Mouse (Mus musculus): ENCODE measurements around the gene Clic3. TPM values are rescaled to one million over a fixed set of nuclear protein-coding genes. Genes with fewer than 3 reads are reported as not detected.

The Clic3 gene
- polyA plus RNA-seq, 1 experiment from 2014 or later, result 4.3 TPM

GRCm38 (mm10) chr2:25493476-25493961 lies 36.9 kb downstream of the Clic3 start, which contains the start of gene Lcn12:
Gene Lcn12, minus strand, starts transcription at chr2:25493911.
- Histone ChIP-seq H3K36me3 (no peaks in the 10 kb centered on the region), H3K9me3 (no peaks in the 10 kb centered on the region), H3K4me2 (no peak within 1 kb of the TSS), H3K27me3 (no peaks in the 10 kb centered on the region), H3K4me1 (replicated peaks) (no peaks in the 10 kb centered on the region), H3K4me3 (no peak within 1 kb of the TSS), H3K9ac (no peak within 1 kb of the TSS), H3K27ac (replicated peaks) (no peak within 1 kb of the TSS)
- 79% methylated on average over 5 of the region's 5 CpGs for WGBS
- no peak for ATAC-seq (ENCODE audit: low FRiP score, low read depth)

- Histone ChIP-seq H3K9me3 (no peaks in the 10 kb centered on the region), H3K27me3 (no peaks in the 10 kb centered on the region), H3K27ac (replicated peaks) (no peak overlapping the region), H3K4me2 (no peak overlapping the region), H3K36me3 (no peaks in the 10 kb centered on the region), H3K9ac (no peak overlapping the region), H3K4me1 (replicated peaks) (peaks cover 10% of the 10 kb centered on the region), H3K4me3 (no peak overlapping the region)
- ATAC-seq (ENCODE audit: low FRiP score, low read depth), result no peak
- WGBS, result 44% methylated on average over 4 of the region's 4 CpGs
Observed at GRCm38 (mm10) chr2:25496462-25496861, 39.8 kb downstream of the Clic3 start.

DNA sequence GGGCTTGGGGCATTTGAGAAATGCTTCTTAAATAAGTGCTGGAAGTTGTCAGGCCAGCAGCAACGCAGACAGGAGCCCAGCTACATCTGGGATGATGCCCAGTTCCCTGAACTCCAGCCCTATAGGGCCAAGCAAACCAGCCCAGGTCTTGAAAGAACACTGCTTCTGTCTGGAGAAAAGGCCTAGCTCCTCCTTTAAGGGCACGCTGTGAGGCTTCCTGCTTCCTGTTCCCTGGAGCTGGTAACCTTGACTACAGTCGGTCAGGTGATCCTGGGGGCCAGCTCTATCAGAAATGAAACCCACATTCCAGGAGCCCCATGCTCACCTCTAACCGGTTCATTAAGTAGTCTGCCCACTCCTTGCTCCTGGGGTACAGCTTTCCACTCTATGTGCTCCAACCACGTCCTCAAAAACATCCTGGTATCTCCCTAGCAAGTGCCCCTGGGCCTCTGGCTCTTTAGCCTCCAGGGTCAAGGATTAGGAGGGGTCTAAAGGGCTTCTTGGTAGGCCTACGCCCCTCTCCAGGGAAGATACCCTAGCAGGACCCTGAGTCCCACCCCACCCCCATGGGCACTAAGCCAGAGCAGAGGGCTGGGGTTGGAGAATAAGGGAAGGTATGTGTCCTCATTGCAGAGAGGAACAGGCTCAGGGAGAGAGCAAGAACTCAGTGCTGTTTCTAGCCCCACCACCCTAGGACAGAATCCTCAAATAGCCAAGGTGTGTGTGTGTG lies 41.4 kb downstream of the Clic3 start:
- Histone ChIP-seq H3K27me3 (no peaks in the 10 kb centered on the region), H3K27ac (replicated peaks) (0 out of 2 replicates have a peak overlapping the region, but pooled peaks have one; percentile 20), H3K4me3 (no peak overlapping the region), H3K36me3 (0 out of 2 replicates have a peak, but pooled peaks cover 2% of the 10 kb centered on the region), H3K4me2 (no peak overlapping the region), H3K9me3 (no peaks in the 10 kb centered on the region), H3K9ac (no peak overlapping the region), H3K4me1 (replicated peaks) (peaks cover 20% of the 10 kb centered on the region)
- WGBS, result 70% methylated on average over 6 of the region's 6 CpGs
- ATAC-seq (ENCODE audit: low FRiP score, low read depth), result no peak

GRCm38 (mm10) chr2:25498622-25499478 lies 42.2 kb downstream of the Clic3 start:
- no peak overlapping the region for H3K9ac ChIP-seq
- H3K36me3 ChIP-seq, result peaks cover 3% of the 10 kb centered on the region; the same call in 1 of the 2 replicates
- no peak overlapping the region for H3K27ac ChIP-seq (replicated peaks)
- 74% methylated on average over 15 of the region's 15 CpGs for WGBS
- H3K9me3 ChIP-seq, result no peaks in the 10 kb centered on the region
- ATAC-seq (ENCODE audit: low FRiP score, low read depth), result no peak
- no peak overlapping the region for H3K4me2 ChIP-seq
- peaks cover 20% of the 10 kb centered on the region for H3K4me1 ChIP-seq (replicated peaks)
- H3K4me3 ChIP-seq, result no peak overlapping the region
- H3K27me3 ChIP-seq, result no peaks in the 10 kb centered on the region

DNA sequence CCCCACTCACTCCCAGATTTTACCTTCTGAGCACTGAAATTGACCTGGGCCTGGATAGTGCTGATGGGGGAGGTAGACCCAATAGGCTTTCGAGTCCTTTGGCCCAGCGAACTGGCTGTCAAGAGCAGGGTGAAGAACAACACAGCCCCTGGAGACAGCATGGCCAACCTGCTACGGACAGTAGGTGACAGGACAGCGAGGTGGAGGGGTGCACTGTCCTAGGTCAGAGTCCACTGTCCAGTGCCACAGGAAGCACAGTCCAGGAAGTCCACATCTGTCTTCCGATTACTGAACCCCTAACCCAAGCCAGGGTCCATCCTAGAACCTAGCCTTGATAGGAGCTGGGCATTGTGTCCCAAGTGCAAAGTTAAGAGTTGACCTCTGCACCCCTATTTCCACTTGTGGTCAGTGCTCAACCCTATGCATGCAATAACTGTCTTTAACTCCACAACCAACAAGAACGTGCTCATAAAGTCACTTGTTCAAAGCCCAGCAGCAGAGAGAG lies 43.5 kb downstream of the Clic3 start:
- WGBS, result 76% methylated on average over 6 of the region's 6 CpGs

DNA sequence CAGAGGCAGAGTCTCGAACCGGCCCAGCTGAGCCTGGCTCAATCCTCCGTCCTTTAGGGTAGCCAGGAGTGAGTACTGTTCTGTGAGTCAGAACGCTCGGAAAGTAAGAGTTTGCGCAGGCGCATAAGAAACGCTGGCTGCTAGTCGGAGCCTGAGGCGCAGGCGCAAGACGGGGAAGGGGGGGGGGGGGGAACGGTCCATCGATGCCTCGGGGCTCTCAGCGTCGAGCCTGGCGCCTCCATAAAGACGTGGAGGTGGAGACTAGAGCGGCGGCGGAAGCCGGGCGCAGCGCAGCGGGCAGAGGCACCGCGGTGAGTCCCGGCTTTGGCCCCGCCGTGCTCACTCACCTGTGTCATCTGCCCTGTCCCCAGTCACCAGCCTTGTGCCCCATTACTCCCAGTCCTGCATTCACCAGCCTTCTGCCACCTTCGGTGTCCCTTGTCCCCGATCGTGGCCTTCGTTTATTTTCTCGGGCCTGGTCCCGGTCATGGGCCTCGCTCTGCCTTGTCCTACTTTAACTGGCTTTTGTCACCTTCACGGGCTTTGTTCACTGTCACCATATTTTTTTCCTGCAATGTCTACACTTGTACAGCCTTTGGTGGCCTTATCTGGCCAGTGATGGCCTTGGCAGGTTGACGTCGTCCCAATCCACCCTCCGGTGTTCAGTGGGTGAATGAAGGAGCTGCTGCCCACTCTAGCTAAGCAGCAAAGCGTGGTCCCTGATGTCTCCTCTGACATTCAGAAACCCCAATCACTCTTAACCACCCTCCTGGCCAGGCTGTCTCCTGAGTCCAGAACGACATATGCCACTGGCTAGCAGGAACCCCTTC lies 44.2 kb downstream of the Clic3 start, which contains the start of gene Fbxw5:
Gene Fbxw5 (plus strand): TSS at position 175 of the 830 bp plus-strand sequence.
- WGBS, result under 1% methylated on average over 23 of the region's 44 CpGs
- no peaks in the 10 kb centered on the region for H3K27me3 ChIP-seq
- H3K9me3 ChIP-seq, result no peaks in the 10 kb centered on the region
- H3K36me3 ChIP-seq, result peaks cover 17% of the 10 kb centered on the region; the same call in 1 of the 2 replicates
- peak within 1 kb of the TSS; percentile 94 for H3K9ac ChIP-seq
- peaks cover 20% of the 10 kb centered on the region for H3K4me1 ChIP-seq (replicated peaks)
- peak within 1 kb of the TSS; percentile 86 for H3K27ac ChIP-seq (replicated peaks)
- H3K4me3 ChIP-seq, result peak within 1 kb of the TSS; percentile 89
- peak; percentile 90 for ATAC-seq (ENCODE audit: low FRiP score, low read depth)
- H3K4me2 ChIP-seq, result peak within 1 kb of the TSS; percentile 97

More for the DNA sequence above, 43.5 kb downstream of the Clic3 start:
- peak overlapping the region; percentile 89 for H3K4me3 ChIP-seq
- peak; percentile 25 for ATAC-seq (ENCODE audit: low FRiP score, low read depth)
- H3K27me3 ChIP-seq, result no peaks in the 10 kb centered on the region
- H3K36me3 ChIP-seq, result peaks cover 13% of the 10 kb centered on the region; the same call in 1 of the 2 replicates
- H3K9ac ChIP-seq, result peak overlapping the region; percentile 43
- peak overlapping the region; percentile 67 for H3K4me2 ChIP-seq
- peak overlapping the region; percentile 69 for H3K27ac ChIP-seq (replicated peaks)
- peaks cover 20% of the 10 kb centered on the region for H3K4me1 ChIP-seq (replicated peaks)
- H3K9me3 ChIP-seq, result no peaks in the 10 kb centered on the region

DNA sequence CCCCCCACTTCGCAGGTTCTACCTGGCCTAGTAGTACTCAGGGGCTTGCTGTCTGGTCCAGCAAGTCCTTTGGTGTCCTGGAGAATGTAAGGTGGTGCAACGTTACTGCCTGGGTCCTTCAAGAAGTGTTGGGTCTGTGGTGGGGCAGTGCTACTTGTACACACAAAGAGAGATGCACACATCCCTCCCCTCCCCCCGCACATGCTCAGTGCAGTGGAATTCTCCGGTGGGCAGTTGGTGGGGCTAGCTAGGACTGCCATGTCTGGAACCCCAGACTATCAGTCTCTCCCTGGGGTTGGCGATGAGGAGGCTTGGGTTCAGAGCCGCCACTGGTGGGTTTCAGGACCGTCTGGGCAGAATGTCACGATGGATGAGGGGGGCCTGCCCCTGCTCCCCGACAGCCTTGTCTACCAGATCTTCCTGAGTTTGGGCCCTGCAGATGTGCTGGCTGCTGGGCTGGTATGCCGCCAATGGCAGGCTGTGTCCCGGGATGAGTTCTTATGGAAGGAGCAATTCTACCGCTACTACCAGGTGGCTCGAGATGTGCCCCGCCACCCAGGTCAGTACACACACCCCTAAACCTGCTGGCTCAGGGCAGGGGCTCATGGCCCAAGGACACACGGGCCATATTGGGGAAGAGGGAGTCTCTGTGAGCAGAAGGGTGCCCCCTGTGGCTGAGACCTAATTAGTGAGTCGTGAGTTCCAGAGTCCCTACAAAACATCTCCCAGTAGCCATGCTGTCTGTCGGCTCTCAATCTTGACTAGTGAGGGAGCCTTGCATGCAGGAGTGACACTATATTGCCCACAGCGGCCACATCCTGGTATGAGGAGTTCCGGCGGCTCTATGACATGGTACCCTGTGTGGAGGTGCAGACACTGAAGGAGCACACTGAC lies 45.2 kb downstream of the Clic3 start, which contains the start of gene C8g:
Gene C8g (minus strand): TSS at position 127 of the 894 bp plus-strand sequence.
- Histone ChIP-seq H3K4me1 (replicated peaks) (peaks cover 20% of the 10 kb centered on the region), H3K9ac (peak within 1 kb of the TSS; percentile 94), H3K36me3 (peaks cover 17% of the 10 kb centered on the region; the same call in 1 of the 2 replicates), H3K27ac (replicated peaks) (peak within 1 kb of the TSS; percentile 86), H3K4me3 (peak within 1 kb of the TSS; percentile 89), H3K9me3 (no peaks in the 10 kb centered on the region), H3K4me2 (peak within 1 kb of the TSS; percentile 97), H3K27me3 (no peaks in the 10 kb centered on the region)
- 76% methylated on average over 20 of the region's 20 CpGs for WGBS
- no peak for ATAC-seq (ENCODE audit: low FRiP score, low read depth)

DNA sequence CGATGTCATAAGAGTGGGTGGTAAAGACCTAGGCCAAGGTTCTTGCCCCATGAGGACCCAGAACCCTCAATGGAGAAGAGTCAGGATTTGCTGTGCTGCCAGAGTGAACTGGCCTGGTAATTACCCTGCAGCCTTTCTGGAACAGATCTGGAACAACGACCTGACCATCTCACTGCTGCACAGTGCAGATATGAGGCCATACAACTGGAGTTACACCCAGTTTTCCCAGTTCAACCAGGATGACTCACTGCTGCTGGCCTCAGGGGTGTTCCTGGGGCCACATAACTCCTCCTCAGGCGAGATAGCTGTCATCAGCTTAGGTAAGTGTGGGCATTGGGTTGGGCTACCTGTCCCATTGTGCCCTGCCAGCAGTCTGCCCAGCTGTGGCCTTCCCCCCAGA lies 46.1 kb downstream of the Clic3 start:
- ATAC-seq (ENCODE audit: low FRiP score, low read depth), result no peak
- no peak overlapping the region for H3K4me2 ChIP-seq
- no peak overlapping the region for H3K4me3 ChIP-seq
- no peaks in the 10 kb centered on the region for H3K9me3 ChIP-seq
- H3K4me1 ChIP-seq (replicated peaks), result peaks cover 20% of the 10 kb centered on the region
- peaks cover 17% of the 10 kb centered on the region; the same call in 1 of the 2 replicates for H3K36me3 ChIP-seq
- no peak overlapping the region for H3K9ac ChIP-seq
- no peaks in the 10 kb centered on the region for H3K27me3 ChIP-seq
- no peak overlapping the region for H3K27ac ChIP-seq (replicated peaks)
- WGBS, result 86% methylated on average over 3 of the region's 3 CpGs

DNA sequence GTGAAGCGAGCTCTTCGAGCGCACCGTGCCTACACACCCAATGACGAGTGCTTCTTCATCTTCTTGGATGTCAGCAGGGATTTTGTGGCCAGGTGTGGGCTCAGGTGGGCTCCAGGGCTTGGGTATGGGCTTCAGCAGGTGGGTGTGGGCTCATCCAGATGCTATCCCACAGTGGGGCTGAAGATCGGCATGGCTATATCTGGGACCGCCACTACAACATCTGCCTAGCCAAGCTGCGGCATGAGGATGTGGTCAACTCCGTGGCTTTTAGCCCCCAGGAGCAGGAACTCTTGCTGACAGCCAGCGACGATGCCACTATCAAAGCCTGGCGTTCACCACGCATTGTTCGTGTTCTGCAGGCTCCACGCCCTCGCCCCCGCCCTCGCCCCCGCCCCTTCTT lies 47.9 kb downstream of the Clic3 start:
- peaks cover 17% of the 10 kb centered on the region; the same call in 1 of the 2 replicates for H3K36me3 ChIP-seq
- H3K9ac ChIP-seq, result no peak overlapping the region
- ATAC-seq (ENCODE audit: low FRiP score, low read depth), result no peak
- no peaks in the 10 kb centered on the region for H3K9me3 ChIP-seq
- peaks cover 20% of the 10 kb centered on the region for H3K4me1 ChIP-seq (replicated peaks)
- H3K4me3 ChIP-seq, result no peak overlapping the region
- no peaks in the 10 kb centered on the region for H3K27me3 ChIP-seq
- no peak overlapping the region for H3K4me2 ChIP-seq
- H3K27ac ChIP-seq (replicated peaks), result no peak overlapping the region
- WGBS, result 97% methylated on average over 19 of the region's 19 CpGs

GRCm38 (mm10) chr2:25505000-25505399 lies 48.4 kb downstream of the Clic3 start:
- Histone ChIP-seq H3K27me3 (no peaks in the 10 kb centered on the region), H3K4me2 (no peak overlapping the region), H3K27ac (replicated peaks) (no peak overlapping the region), H3K9ac (no peak overlapping the region), H3K9me3 (no peaks in the 10 kb centered on the region), H3K4me3 (no peak overlapping the region), H3K4me1 (replicated peaks) (peaks cover 18% of the 10 kb centered on the region), H3K36me3 (peaks cover 17% of the 10 kb centered on the region; the same call in 1 of the 2 replicates)
- no peak for ATAC-seq (ENCODE audit: low FRiP score, low read depth)
- 94% methylated on average over 1 of the region's 1 CpGs for WGBS
